Mouse (Mus musculus): ENCODE results near the gene C2cd2l. TPM values are rescaled to one million over a fixed set of nuclear protein-coding genes. Genes with fewer than 3 reads are reported as not detected.
A peak's percentile ranks its signal among the peaks of the same experiment; 100 is the strongest.
"Not testable (repeated sequence)": the region's sequence is repeated elsewhere in the genome, so short reads cannot be mapped to it uniquely, and the experiment has no call there.

The C2cd2l gene
- polyA plus RNA-seq, 1 experiment from 2014 or later = 8.7 TPM

DNA sequence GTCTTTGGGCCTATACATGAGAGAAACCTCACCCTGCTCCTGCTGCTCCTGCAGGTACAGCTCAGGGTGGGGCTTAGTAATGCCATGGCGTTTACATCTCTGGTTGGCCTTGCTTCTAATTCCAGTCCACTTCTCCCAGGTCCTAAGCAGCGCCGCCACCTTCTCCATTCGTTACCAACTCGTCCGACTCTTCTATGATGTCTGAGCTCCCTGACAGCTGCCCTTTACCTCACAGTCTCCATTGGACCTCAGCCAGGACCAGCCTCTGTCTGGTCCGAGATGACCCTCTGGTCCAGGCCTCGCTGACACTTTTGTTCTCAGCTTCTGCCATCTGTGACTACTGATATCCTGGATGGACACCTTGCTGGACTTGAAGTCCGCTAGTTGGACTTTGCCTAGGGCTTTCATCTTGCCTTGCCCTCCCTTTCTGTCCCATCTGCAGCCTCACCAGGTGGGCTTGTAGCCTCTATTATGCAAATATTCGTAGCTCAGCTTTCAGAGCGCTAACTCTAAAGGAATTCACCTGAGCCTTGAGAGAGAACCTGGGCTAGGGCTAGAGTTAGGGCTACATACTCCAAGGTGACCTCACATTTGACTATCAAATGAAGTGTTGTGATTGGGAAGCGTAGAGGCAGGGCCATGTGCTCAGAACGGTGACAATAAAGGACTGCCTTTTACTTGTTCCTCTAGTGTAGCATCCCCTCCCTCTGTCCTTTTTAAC is 13.0 kb upstream of the C2cd2l start:
- Histone ChIP-seq H3K4me1 (peaks cover 19% of the 10 kb centered on the region), H3K4me3 (peak overlapping the region; percentile 94; the same call in 1 of the 2 replicates), H3K27me3 (ENCODE audit: poor library complexity, severe bottlenecking) (no peaks in the 10 kb centered on the region), H3K27ac (peak overlapping the region; percentile 97; the same call in 1 of the 2 replicates), H3K9me3 (peaks cover 16% of the 10 kb centered on the region), H3K36me3 (replicated peaks) (peaks cover 81% of the 10 kb centered on the region)
- WGBS = 95% methylated on average over 13 of the region's 13 CpGs
- no peak for DNase-seq (ENCODE audit: extremely low spot score, low spot score)

- peaks cover 19% of the 10 kb centered on the region for H3K4me1 ChIP-seq
- DNase-seq (ENCODE audit: extremely low spot score, low spot score) = no peak
- H3K36me3 ChIP-seq (replicated peaks) = peaks cover 65% of the 10 kb centered on the region
- WGBS = 95% methylated on average over 6 of the region's 6 CpGs
- no peak overlapping the region for H3K4me3 ChIP-seq
- no peaks in the 10 kb centered on the region for H3K27me3 ChIP-seq (ENCODE audit: poor library complexity, severe bottlenecking)
- H3K27ac ChIP-seq = no peak overlapping the region
- peaks cover 16% of the 10 kb centered on the region for H3K9me3 ChIP-seq
Observed at GRCm38 (mm10) chr9:44330736-44331135, 10.7 kb upstream of the C2cd2l start.

GRCm38 (mm10) chr9:44327926-44328325 is 7.8 kb upstream of the C2cd2l start:
- H3K4me1 ChIP-seq = peaks cover 28% of the 10 kb centered on the region
- peaks cover 52% of the 10 kb centered on the region for H3K36me3 ChIP-seq (replicated peaks)
- peak overlapping the region; percentile 96; the same call in 1 of the 2 replicates for H3K27ac ChIP-seq
- H3K27me3 ChIP-seq (ENCODE audit: poor library complexity, severe bottlenecking) = no peaks in the 10 kb centered on the region
- H3K4me3 ChIP-seq = peak overlapping the region; percentile 74
- DNase-seq (ENCODE audit: extremely low spot score, low spot score) = no peak
- peaks cover 5% of the 10 kb centered on the region; the same call in 1 of the 2 replicates for H3K9me3 ChIP-seq
- 88% methylated on average over 5 of the region's 5 CpGs for WGBS

- no peak for DNase-seq (ENCODE audit: extremely low spot score, low spot score)
- H3K27ac ChIP-seq = peak overlapping the region; percentile 96
- H3K9me3 ChIP-seq = no peaks in the 10 kb centered on the region
- H3K36me3 ChIP-seq (replicated peaks) = peaks cover 44% of the 10 kb centered on the region
- no peaks in the 10 kb centered on the region for H3K27me3 ChIP-seq (ENCODE audit: poor library complexity, severe bottlenecking)
- peak overlapping the region; percentile 74 for H3K4me3 ChIP-seq
- H3K4me1 ChIP-seq = peaks cover 28% of the 10 kb centered on the region
- under 1% methylated on average over 22 of the region's 22 CpGs for WGBS
Observed at GRCm38 (mm10) chr9:44327064-44327711, 7.1 kb upstream of the C2cd2l start.

- Histone ChIP-seq H3K27me3 (ENCODE audit: poor library complexity, severe bottlenecking) (no peaks in the 10 kb centered on the region), H3K9me3 (no peaks in the 10 kb centered on the region), H3K36me3 (replicated peaks) (peaks cover 38% of the 10 kb centered on the region), H3K4me1 (peaks cover 28% of the 10 kb centered on the region), H3K27ac (peak overlapping the region; percentile 96), H3K4me3 (peak overlapping the region; percentile 74)
- WGBS = under 1% methylated on average over 38 of the region's 38 CpGs
- DNase-seq (ENCODE audit: extremely low spot score, low spot score) = peak; percentile 81
Observed at GRCm38 (mm10) chr9:44326371-44327063, 6.4 kb upstream of the C2cd2l start.

DNA sequence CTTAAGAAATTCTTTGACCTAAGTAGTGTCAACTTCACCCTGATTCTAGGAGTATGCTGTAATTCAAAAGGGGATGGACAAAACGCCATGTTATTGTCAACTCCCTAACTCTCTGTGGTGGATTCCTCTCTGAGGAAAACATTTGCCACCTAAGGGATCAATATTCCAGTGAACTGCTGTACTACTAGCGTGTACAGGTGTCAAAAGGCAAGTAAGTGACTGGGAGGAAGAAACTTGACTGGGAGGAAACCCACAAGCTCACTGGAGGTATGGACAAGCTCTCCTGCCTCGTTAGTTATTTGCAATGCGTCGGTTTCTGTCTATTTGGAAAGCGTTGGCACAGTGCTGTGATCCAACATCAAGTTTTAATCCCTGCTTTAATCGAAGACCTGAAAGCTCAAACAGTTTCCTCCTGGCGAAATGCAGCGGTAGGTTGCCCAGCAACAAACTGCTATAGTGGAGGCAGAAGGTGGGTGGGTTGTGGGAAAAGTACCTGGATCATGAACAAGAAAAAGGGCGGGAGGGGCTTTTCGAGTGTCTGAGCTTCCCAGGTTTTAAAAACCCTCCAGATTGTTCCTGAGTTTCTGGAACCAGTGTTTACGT is 5.8 kb upstream of the C2cd2l start, which contains the start of gene Dpagt1:
TSS of gene Dpagt1 (plus strand) at position 252 of the 603 bp plus-strand sequence.
- Histone ChIP-seq H3K27me3 (ENCODE audit: poor library complexity, severe bottlenecking) (no peaks in the 10 kb centered on the region), H3K9me3 (no peaks in the 10 kb centered on the region), H3K4me1 (peaks cover 31% of the 10 kb centered on the region), H3K27ac (peak within 1 kb of the TSS; percentile 96), H3K36me3 (replicated peaks) (peaks cover 31% of the 10 kb centered on the region), H3K4me3 (peak within 1 kb of the TSS; percentile 74)
- 7% methylated on average over 12 of the region's 12 CpGs for WGBS
- DNase-seq (ENCODE audit: extremely low spot score, low spot score) = no peak

- Histone ChIP-seq H3K4me3 (peak overlapping the region; percentile 74; the same call in 1 of the 2 replicates), H3K36me3 (replicated peaks) (peaks cover 24% of the 10 kb centered on the region), H3K27ac (peak overlapping the region; percentile 96), H3K4me1 (peaks cover 38% of the 10 kb centered on the region)
- WGBS = 74% methylated on average over 7 of the region's 8 CpGs
- DNase-seq (ENCODE audit: extremely low spot score, low spot score); H3K27me3 ChIP-seq (ENCODE audit: poor library complexity, severe bottlenecking); H3K9me3 ChIP-seq: not testable (repeated sequence)
Observed at GRCm38 (mm10) chr9:44325032-44325767, 5.1 kb upstream of the C2cd2l start.

DNA sequence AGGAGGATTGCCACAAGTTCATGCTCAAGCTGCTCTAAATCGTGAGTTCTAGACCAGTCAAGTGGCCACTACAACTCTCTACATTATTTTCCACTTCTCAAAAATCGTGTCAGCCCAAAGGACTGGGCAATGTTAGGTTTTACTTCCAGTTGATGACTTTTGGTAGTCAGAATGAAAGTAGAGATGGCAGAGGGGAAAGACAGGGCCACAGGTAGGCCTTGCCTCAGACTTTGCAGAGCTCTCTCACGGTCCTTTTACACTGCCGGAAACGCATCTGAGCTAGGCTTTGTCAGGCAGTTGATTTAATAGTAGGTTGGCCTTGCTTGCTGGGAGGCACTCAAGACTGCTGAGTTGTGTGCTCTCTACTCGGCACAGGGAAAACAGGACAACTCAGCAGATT is 4.1 kb upstream of the C2cd2l start:
- Histone ChIP-seq H3K9me3 (no peaks in the 10 kb centered on the region), H3K36me3 (replicated peaks) (peaks cover 14% of the 10 kb centered on the region), H3K4me3 (no peak overlapping the region), H3K4me1 (peaks cover 44% of the 10 kb centered on the region), H3K27me3 (ENCODE audit: poor library complexity, severe bottlenecking) (no peaks in the 10 kb centered on the region), H3K27ac (0 out of 2 replicates have a peak overlapping the region, but pooled peaks have one; percentile 9)
- WGBS = 87% methylated on average over 6 of the region's 6 CpGs
- DNase-seq (ENCODE audit: extremely low spot score, low spot score) = no peak

DNA sequence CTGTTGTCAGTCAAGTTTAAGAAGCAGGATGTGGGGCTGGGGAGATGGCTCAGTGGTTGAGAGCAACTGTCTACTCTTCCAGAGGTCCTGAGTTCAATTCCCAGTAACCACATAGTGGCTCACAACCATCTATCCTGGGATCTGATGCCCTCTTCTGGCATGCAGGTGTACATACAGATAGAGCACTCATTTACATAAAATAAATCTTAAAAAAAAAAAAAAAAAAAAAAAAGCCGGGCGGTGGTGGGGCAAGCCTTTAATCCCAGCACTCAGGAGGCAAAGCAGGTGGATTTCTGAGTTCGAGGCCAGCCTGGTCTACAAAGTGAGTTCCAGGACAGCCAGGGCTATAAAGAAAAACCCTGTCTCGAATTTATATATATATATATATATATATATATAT is 3.6 kb upstream of the C2cd2l start:
- not testable (repeated sequence) for H3K4me3 ChIP-seq; H3K27ac ChIP-seq; DNase-seq (ENCODE audit: extremely low spot score, low spot score); H3K27me3 ChIP-seq (ENCODE audit: poor library complexity, severe bottlenecking); H3K9me3 ChIP-seq; H3K36me3 ChIP-seq (replicated peaks)
- 76% methylated on average over 4 of the region's 4 CpGs for WGBS
- peaks cover 49% of the 10 kb centered on the region for H3K4me1 ChIP-seq

GRCm38 (mm10) chr9:44320799-44321133 is 681 bp upstream of the C2cd2l start:
- Histone ChIP-seq H3K4me1 (peaks cover 51% of the 10 kb centered on the region), H3K27ac (peak overlapping the region; percentile 84), H3K9me3 (no peaks in the 10 kb centered on the region), H3K4me3 (peak overlapping the region; percentile 91), H3K36me3 (replicated peaks) (peaks cover 17% of the 10 kb centered on the region), H3K27me3 (ENCODE audit: poor library complexity, severe bottlenecking) (0 out of 2 replicates have a peak, but pooled peaks cover 8% of the 10 kb centered on the region)
- 28% methylated on average over 6 of the region's 6 CpGs for WGBS
- no peak for DNase-seq (ENCODE audit: extremely low spot score, low spot score)

DNA sequence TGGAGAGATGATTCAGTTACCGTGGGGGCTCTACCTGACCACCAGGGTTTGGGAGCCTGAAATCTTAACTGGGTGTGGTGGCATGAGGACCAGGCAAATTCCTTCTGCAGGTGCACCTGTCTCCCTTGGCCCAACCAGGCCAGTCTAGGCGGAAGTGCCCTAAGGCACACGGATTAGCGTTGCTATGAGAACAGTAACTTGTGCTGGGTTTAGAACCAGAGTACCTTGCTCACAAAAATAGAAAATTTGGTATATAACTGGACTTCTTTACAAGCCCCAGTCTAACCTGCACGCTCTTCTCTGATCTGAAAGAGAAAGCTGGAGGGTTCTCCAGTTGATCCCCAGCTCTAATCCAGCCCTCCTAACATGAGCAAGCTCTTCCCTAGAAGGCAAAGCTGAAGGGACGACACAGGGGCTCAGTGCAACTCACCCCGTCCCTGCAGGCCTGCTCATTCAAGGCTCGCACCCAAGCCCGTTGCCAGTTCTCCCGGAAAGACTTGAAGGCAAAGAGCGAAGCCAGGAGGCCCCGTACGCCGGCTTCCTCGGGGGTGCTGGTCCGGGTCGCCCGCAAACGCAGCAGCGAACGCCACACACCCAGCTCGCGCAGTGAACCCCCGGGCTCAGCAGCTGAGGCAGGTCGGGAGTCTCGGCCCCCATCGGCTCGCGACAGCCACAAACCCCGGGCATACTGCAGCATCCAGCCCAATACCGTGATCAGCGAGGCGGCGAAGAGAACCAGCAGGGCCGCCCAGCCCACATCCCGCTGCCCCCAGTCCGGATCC is 789 bp downstream of the C2cd2l start:
- DNase-seq (ENCODE audit: extremely low spot score, low spot score) = peak; percentile 35
- no peaks in the 10 kb centered on the region for H3K9me3 ChIP-seq
- 0 out of 2 replicates have a peak, but pooled peaks cover 8% of the 10 kb centered on the region for H3K27me3 ChIP-seq (ENCODE audit: poor library complexity, severe bottlenecking)
- peak overlapping the region; percentile 91 for H3K4me3 ChIP-seq
- WGBS = 2% methylated on average over 37 of the region's 37 CpGs
- peaks cover 44% of the 10 kb centered on the region for H3K4me1 ChIP-seq
- H3K36me3 ChIP-seq (replicated peaks) = peaks cover 32% of the 10 kb centered on the region
- peak overlapping the region; percentile 84 for H3K27ac ChIP-seq
